Mouse (Mus musculus): ENCODE results near the gene Tiparp. TPM values are rescaled to one million over a fixed set of nuclear protein-coding genes. Genes with fewer than 3 reads are reported as not detected.

Gene Tiparp
- total RNA-seq, 2 experiments from 2014 or later, result 14.7 to 16.9 TPM

GRCm38 (mm10) chr3:65515751-65516150 lies 12.5 kb upstream of the Tiparp start:
- DNase-seq (ENCODE audit: low spot score in 2 of 2), result no peak
- TF ChIP-seq CTCF (conservative IDR thresholded peaks at IDR 0.05), result no peak
- no peak overlapping the region for H3K27ac ChIP-seq
- H3K4me3 ChIP-seq, result no peak overlapping the region

- Histone ChIP-seq H3K27ac (no peak overlapping the region), H3K4me3 (no peak overlapping the region)
- no peak for DNase-seq (ENCODE audit: low spot score in 2 of 2)
- TF ChIP-seq CTCF (conservative IDR thresholded peaks at IDR 0.05), result no peak
Observed at GRCm38 (mm10) chr3:65516526-65516925, 11.7 kb upstream of the Tiparp start.

GRCm38 (mm10) chr3:65517141-65517540 lies 11.1 kb upstream of the Tiparp start:
- Histone ChIP-seq H3K4me3 (no peak overlapping the region), H3K27ac (no peak overlapping the region)
- TF ChIP-seq CTCF (conservative IDR thresholded peaks at IDR 0.05), result no peak
- DNase-seq (ENCODE audit: low spot score in 2 of 2), result no peak

- no peak overlapping the region for H3K27ac ChIP-seq
- H3K4me3 ChIP-seq, result no peak overlapping the region
- TF ChIP-seq CTCF (conservative IDR thresholded peaks at IDR 0.05), result no peak
- DNase-seq (ENCODE audit: low spot score in 2 of 2), result no peak
Observed at GRCm38 (mm10) chr3:65517747-65518527, 10.3 kb upstream of the Tiparp start.

- Histone ChIP-seq H3K27ac (no peak overlapping the region), H3K4me3 (no peak overlapping the region)
- TF ChIP-seq CTCF (conservative IDR thresholded peaks at IDR 0.05), result no peak
- DNase-seq (ENCODE audit: low spot score in 2 of 2), result no peak
Observed at GRCm38 (mm10) chr3:65521391-65521790, 6.8 kb upstream of the Tiparp start.

GRCm38 (mm10) chr3:65523397-65523796 lies 4.8 kb upstream of the Tiparp start:
- no peak overlapping the region for H3K27ac ChIP-seq
- no peak overlapping the region for H3K4me3 ChIP-seq
- no peak for DNase-seq (ENCODE audit: low spot score in 2 of 2)
- no peak for TF ChIP-seq CTCF (conservative IDR thresholded peaks at IDR 0.05)

GRCm38 (mm10) chr3:65525731-65526130 lies 2.5 kb upstream of the Tiparp start:
- TF ChIP-seq CTCF (conservative IDR thresholded peaks at IDR 0.05), result no peak
- Histone ChIP-seq H3K4me3 (no peak overlapping the region), H3K27ac (no peak overlapping the region)
- no peak for DNase-seq (ENCODE audit: low spot score in 2 of 2)

GRCm38 (mm10) chr3:65527196-65527595 lies 1.0 kb upstream of the Tiparp start:
- no peak for DNase-seq (ENCODE audit: low spot score in 2 of 2)
- TF ChIP-seq CTCF (conservative IDR thresholded peaks at IDR 0.05), result no peak
- H3K27ac ChIP-seq, result peak overlapping the region; percentile 98
- H3K4me3 ChIP-seq, result peak overlapping the region; percentile 97

- Histone ChIP-seq H3K27ac (peak overlapping the region; percentile 98), H3K4me3 (peak overlapping the region; percentile 97)
- peak; percentile 80 for TF ChIP-seq CTCF (conservative IDR thresholded peaks at IDR 0.05)
- peak; percentile 34 to 65 for DNase-seq (ENCODE audit: low spot score in 2 of 2)
Observed at GRCm38 (mm10) chr3:65528614-65529470, 632 bp downstream of the Tiparp start.

GRCm38 (mm10) chr3:65529471-65530215 lies 1.4 kb downstream of the Tiparp start:
- TF ChIP-seq CTCF (conservative IDR thresholded peaks at IDR 0.05), result no peak; the same call in none of the 2 replicates
- peak; percentile 19 to 41 for DNase-seq (ENCODE audit: low spot score in 2 of 2)
- Histone ChIP-seq H3K4me3 (peak overlapping the region; percentile 97), H3K27ac (peak overlapping the region; percentile 98)

- Histone ChIP-seq H3K4me3 (no peak overlapping the region), H3K27ac (peak overlapping the region; percentile 32)
- no peak for TF ChIP-seq CTCF (conservative IDR thresholded peaks at IDR 0.05)
- DNase-seq (ENCODE audit: low spot score in 2 of 2), result no peak
Observed at GRCm38 (mm10) chr3:65533014-65533413, 4.8 kb downstream of the Tiparp start.

GRCm38 (mm10) chr3:65533598-65533997 lies 5.4 kb downstream of the Tiparp start:
- H3K4me3 ChIP-seq, result peak overlapping the region; percentile 33
- peak overlapping the region; percentile 32 for H3K27ac ChIP-seq
- DNase-seq (ENCODE audit: low spot score in 2 of 2), result no peak
- no peak for TF ChIP-seq CTCF (conservative IDR thresholded peaks at IDR 0.05)

GRCm38 (mm10) chr3:65534488-65534887 lies 6.3 kb downstream of the Tiparp start:
- peak overlapping the region; percentile 32; the same call in 1 of the 2 replicates for H3K27ac ChIP-seq
- peak overlapping the region; percentile 33; the same call in 1 of the 2 replicates for H3K4me3 ChIP-seq
- no peak for TF ChIP-seq CTCF (conservative IDR thresholded peaks at IDR 0.05)
- no peak for DNase-seq (ENCODE audit: low spot score in 2 of 2)
